Mouse (Mus musculus) embryo, embryonic 9.5 days (tissue): ENCODE measurements at regions not wholly inside any gene's neighbourhood (a gene's known extent, or its start where the extent isn't known, plus 50 kb on each side); places are given as distances from the start of the nearest gene placed in this dataset.

Source experiments
- DNase-seq: peaks from one replicate; pipeline ENCODE4 v3.0.0-alpha.2; 2017; ENCODE audit errors: extremely low spot score

DNA sequence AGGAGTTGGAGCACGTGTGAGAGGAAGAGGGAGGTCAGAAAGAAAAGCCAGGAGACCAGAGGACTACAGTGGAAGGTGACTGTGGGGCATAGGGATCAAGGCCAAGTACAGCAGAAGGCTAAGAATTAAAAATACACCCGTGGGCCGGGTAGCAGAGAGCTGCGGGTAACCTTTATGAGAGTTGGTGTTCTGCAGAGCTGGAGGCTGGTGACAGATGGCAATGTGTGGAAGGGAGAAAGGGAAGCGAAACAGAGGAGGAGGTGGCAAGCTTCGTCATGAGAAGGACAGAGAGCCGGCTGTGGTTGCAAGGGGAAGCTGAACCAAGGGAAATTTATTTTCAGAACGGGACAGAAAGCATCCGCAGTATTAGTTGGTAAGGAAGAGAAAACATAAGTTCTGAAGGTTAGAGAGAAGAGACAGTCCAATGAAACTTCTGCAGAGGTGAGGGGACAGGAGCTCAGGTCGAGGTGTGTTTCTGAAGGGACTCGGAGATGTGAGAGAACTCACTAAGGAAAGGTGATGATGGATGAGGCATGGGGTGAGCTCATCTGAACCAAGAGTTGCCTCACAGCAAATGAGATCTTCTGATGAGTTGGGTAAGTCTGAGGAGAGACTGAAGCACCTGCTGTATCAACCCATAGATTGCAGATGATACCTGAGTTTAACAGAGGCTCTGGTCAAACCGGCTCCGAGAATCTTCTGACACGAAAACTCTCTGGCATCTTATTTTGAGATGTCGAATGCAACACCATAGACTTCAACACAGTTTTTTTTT lies 200.6 kb downstream of the Gm10260 start:
- DNase-seq = no peak

DNA sequence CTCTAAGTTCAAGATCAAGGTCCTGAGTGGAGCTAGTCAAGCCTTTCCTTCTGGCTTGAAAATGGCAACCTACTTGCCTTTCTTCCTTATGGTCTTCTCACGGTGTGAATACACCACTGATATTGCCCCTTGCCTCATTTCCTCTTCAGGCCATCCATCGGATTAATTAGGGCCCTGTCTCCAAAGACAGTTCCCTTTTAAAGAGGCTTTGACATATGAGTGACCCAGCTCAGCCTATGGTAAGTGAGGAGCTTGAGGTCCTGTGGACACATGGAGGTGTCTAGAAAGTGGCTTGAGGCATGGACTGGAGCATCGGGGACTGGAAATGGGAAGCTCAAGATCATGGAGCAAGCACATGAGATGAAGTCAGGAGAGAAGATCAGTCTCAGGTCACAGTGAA lies 201.5 kb downstream of the Gm10260 start:
- no peak for DNase-seq

DNA sequence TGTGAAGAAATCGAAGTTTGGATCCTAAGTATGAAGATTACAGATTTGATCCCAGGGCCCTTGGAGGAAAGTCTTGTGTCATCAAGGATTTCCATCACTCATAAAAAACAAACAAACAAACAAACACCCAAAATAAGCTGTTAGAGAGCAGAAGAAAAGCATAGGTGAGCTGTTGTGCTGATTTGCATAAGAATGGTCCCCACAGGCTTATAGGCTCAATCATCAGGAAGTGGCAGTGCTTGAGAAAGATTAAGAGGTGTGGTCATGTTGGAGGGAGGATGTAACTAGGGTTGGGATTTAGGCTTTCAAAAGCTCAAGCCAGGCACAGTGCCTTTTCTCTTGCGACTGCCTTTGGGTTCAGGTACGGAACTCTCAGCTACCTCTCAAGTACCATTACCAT lies 205.1 kb downstream of the Gm10260 start:
- no peak for DNase-seq

DNA sequence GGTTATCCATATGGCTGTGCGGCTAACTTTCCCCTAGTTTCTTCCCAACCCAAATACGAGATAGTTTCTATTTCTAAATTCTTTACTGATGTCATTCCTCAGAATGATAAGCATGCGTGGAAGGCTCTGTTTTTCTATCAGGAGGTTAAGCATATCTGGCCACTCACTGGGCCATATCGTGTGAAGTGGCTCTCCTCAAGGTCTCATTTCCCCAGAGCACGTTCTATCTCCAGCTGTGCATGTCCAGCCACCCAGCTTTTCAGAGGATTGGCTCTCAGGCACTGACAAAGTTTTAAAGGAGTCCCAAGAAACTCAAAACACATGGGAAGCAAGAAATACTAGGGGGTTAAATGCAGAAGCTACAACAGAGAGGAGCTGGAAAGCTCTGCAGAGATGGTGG lies 205.8 kb downstream of the Gm10260 start:
- no peak for DNase-seq

DNA sequence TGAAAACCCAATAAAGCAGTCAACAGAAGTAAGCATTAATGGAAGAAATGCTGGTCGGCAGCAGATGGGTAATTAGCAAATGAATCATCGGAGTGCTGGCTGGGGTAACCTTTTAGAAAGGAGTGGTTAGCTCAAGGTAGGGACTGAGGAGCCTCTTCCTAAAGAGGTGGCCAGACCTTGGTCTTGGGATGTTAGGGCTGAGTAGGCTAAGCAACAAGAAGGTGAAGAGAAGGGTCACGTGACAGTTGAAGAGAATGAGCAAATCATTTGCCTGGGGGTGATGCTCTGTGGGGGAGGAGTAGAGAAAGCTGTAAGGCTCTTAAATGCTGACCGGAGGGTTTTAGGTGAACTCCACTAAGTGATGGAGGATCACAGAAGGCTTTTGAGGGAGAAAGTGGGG lies 208.2 kb downstream of the Gm10260 start:
- no peak for DNase-seq

DNA sequence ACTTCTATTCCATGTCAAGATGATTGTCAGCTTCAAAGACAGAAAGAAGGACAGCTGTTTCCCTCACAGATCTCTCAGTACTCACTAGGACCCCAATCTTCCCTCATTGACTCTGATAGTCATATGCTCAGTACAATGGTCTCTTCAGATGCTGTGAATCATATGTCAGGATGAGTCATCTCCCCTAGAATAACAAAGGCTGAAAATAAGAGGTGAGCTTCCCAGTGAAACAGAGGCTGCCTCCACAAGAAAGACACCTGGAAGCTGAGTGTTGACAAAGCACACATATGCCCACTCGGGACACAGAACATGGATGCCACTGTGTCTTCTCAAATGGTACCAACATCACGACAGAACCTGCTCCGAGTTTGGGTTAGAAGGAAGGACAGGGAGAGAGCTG lies 209.6 kb downstream of the Gm10260 start:
- no peak for DNase-seq

DNA sequence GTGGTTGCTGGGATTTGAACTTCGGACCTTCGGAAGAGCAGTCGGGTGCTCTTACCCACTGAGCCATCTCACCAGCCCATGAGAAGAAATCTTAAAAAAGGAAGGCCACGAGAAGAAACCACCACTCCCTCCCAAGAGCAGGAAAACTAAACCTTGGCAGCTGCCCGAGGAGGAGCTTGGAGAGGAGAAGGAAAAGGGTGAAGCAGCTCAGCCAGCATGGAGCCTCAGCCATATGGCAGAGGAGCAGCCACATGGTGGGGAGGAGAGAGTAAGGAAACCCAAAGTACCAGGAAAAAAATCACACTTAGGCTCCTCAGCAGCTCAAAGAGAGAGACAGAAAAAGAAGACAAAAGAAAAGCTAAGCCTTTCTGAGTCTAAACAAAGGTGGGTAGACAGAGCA lies 210.3 kb downstream of the Gm10260 start:
- DNase-seq = no peak

DNA sequence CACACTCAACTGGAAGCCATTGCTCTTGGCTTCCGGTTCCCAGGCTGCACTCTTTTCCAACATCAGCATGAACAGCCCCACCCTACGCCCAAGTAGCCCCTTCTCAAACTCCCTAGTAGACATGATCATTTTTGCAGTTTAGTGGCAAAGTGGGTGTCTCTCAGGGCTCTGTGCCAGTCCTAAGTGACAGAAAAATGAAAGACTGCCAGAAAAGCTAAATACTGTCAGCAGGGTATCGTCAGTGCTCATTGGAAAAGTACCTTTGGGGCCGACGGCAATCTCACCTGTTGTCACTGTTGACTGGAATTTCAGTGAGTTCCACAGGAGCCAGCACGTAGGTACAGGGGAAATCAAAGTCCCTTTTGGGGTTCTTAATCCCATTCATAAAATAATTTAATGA lies 211.0 kb downstream of the Gm10260 start:
- DNase-seq = no peak

DNA sequence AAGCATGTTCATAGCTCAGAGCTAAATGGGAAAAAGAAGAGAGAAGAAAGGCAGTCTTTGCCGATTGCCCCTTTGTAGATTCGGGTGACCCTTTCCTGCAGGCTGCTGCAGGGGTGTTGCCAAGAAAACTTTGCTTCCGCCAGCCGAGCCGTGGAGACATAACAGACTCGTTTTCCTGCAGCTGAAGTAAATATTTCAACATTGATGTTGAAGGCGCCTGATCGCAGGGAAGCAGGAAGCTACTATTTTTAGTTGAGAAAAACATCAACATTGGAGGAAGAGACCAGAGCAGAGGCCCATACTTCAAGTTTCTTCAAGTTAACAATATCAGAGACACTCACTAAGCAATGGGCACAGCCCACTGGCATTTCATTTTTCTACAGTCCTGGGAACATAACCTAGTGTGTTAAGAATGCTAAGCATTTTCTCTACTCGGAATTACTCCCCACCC lies 211.9 kb downstream of the Gm10260 start:
- DNase-seq = no peak

DNA sequence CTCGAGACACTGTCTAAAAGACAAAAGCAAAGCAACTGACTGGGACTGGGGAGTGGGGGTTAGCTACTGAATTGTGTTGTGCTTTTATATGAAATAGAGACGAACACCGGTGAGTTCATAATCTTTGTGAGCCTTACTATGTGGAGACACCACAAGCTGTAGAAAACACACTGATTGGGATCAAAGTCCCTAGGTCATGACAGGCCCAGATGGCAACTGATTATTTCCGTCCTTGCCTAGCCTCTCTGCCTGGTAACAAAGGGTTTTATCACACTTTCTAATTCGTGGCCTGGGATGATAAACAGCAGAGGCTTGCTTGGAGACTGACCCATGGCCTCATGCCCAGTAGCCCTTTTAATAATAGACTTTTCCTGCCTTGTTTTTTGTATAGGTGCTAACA lies 213.5 kb downstream of the Gm10260 start:
- DNase-seq = no peak

DNA sequence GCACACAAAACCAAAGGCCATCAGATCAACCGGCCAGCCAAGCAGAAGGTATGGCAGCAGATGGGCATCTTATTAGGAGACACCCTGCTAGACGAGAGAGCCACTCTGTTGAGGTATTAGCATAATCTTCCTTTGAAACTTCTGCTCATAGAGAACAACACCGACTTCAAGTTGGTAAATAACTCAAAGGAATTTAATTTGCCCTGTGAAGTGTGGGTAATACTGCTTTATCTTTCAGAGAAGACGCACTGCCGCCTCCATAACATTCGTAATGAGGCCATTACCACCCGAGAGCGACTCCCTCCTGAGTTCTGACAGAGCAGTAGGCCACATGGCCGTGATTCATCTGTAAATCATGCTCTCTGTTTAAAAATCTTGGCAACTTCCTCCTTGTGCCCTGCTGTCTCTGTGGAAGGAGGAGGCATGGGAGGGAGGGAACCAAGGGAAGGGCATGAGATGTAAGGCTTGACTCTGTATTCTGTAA lies 214.4 kb downstream of the Gm10260 start:
- DNase-seq = no peak

DNA sequence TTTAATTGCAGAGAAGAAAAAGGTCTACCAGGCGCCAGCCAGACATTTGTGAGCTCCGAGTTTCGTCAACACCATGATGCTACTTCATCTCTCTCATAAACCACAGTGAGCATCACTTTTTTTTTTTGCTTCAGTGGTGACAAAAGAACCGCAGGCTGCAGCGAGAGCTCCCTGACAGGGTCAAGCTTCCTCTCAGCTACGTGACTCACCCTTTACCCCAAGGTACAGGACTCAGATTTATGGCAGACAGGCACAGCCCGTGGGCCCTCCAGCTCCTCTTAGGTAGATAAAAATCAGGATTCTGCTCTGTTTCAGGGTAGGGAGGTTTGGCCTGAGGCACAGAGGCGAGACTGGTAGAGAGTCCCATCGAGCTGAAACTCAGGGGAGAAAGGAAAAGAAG lies 220.7 kb downstream of the Gm10260 start:
- DNase-seq = no peak

DNA sequence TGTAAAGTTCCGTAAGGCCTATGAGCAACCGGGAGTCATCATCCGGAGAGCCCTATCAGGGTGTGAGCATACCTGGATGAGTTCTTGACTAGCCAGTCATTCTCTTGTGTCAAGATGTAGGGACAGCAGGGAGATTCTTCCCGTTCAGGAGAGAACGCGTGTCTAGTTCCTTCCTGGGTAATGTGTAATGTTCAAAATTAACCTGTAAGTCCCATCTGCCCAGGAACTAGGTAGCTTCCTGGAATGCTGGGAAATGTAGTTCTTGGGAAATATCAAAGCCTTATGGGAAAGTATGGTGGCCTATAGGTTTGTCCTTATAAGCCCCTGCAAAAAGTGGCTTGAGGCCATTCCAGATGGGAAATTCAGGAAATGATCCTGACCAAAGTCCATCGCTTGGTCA lies 222.0 kb downstream of the Gm10260 start:
- no peak for DNase-seq

DNA sequence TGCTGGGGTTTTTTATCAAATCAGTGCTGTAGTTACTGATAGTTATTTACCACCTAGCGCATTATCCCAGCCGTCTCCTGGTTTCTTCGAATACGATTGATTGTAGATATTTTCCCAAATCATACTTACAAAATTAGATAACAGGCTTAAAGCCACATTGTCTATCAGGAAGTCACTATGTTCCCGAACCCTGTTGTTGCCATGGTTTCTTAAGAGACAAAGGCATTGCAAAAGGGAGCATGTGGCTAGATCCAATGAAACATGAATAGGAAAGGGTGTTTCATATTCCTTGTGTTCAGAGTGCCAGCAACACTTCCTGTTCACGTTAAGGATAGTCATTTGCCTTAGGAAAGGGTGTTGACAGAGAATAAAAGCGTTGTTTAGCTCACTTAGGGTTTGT lies 222.7 kb downstream of the Gm10260 start:
- no peak for DNase-seq

DNA sequence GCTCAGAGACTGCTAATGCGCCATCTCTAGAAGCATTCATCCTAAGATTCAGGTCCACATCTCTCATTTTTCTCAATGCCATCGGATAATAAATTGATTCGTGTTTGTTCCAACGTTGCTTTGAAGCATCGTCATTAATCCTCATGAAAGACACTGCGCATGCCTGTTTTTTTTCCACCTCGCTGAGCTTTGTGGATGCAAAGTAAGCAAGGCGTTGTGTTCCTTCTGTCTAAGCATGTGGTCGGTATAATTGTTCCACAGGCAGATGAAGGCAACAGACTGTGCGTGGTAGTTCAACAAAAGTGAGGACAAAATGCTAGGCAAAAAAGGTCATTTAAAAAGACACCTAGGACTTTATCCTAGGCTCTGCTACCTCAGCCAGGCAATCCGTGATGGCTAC lies 223.2 kb downstream of the Gm10260 start:
- no peak for DNase-seq

DNA sequence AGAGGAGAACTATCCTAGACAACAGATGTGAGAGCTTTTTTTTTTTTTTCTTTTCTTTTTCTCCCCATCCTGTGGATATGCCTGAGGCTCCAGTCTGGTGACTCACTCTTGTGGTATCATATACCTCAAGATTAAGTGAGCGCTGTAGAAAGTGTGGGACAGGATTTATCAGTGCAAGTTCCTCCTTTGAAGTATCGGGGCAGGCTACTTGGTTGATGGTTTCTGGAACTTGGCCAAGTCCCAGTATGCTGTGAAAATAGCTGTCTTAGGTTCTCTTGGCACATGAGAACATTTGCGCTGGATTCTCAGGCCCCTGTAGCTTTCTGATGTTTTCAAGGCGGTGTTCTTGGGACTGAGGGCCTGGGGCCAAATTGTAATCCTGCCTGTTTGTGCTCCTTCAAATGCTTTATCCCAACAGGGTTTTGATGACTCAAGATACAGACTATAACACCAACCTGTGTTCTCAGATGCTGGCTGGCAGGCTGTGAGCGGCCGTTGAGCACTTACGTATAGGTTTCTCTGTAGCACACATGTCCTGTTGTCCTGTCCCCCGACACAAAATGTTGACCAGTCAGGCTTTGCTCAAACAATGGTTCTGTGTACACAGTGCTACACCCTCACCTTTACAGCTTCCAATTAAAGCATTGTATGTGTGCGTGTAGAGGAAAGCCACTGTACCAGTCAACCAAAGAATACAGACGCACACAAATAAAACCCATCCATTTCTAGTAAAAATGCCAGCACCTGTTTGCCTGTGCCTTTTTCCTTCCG lies 226.4 kb downstream of the Gm10260 start:
- DNase-seq = no peak

DNA sequence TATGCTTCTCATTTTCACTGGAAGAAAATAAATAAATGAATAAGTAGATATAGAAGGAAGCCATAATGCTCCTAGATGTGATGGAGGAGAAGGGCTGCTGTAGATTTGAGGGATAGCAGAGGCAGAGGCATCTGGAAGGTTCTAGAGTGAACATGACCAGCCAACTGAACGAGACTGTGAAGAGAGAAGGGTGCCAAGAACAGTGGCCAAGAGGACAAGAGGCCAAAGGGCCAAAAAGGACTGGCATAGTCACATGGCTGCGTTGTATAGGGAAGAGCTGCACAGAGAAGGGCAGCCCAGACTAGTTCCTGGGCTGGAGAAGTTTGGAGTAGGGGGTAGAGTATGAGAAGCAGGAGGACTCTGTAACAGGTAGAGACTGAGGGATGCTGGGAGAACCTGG lies 229.3 kb downstream of the Gm10260 start:
- no peak for DNase-seq

DNA sequence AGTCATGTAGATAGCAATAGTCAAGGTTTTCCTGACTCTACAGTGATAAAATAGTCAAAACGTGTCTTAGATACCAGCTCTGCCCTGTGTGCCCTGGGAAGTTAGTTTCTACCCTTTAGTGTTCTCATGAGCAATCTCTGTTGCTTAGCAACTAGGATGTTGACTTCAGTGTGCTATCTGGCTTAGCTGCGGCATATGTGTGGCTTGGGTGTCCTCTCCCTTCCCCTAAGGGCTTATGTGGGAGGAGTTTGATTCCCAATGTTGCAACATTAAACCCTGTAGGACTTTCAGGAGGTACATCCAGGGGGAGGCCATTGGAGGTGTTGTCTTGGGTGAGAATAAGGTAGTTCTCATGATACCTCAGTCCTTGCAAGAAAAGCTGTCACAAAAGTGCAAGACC lies 229.9 kb downstream of the Gm10260 start:
- DNase-seq = no peak

DNA sequence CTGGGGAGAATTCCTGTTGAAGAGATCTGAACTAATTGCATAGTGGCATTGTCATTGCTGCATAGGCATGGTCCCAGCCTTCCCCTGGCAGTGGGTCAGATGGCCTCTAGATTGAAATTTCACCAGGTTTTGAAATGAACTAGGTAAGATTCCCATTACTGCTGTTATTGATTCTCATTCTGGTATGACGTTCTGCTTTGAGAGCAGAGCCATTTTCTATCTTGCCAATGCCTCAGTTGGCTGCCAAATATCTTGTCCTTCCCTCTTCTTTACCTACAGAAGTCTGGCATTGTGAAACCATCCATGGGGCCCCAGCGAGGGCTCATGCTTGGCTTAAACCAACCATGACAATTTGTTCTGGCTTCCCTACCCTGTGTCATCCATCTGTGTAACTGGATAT lies 232.5 kb downstream of the Gm10260 start:
- DNase-seq = no peak

DNA sequence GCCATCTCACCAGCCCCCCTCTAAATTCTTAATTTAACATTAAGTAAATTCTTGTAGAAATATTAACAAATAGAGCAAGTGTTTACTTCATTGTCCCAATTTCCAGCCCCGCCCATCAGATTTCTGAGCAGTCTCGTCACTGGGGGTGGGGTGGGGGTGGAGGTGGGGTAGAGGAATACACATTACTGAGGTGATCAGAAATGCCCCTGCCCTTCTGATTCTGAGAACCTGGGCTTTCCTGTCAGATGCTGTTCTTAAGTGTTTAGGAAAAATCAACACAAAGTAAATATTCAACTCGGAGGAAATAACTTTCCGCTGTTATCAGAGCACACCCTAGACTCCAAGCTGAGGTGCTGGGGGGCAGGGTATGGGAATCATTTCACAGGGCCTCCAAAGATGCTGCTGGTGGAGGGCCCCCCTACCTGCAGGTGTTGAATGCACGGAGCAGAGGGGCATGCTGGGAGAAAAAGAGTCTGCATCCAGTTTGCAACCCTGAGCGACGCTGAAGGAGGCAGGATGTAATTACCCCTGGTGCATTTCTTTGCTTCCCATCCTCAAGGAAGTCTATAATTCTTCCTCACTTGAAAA lies 235.5 kb downstream of the Gm10260 start:
- DNase-seq = no peak

DNA sequence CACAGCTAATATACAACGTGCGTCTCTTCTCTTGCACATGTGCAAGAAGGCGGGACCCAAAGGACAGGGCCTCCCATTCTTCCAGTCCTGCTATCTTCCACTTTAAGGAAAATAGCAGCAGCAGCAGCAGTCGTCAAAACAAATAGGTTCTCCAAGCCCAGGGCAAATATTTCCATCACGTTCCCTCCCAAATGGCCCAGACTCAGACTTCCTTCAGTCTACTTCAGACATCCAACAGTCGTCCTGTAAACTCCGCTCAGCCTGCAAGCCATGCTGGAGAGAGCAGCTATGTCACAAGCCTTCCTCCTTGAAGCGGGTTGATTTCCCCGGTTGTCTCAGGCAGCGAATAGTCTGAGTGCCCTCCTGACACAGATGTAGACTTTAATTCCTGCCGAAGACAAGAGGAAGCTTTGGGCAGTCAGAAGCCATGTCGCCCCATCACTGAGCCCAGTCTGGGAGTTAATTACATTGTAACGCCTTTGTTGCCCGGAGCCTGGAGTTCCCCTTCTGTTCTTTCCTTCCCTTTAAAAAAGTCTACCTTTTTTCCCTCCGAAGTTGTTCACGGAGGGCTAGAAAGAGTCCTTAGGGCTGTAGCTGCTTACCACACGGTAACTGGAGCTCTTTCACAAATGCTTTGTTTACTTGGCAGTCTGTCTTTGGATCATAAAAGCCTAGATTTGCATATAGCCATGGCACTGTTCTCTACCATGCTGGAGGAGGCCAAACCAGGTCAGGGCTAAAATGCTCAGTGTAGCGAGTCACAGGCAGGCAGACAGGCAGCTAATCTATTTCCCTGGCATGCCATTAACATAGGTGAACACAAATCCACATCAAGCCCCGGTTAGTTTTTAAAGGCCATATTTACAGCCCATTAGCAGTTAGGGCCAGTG lies 236.7 kb downstream of the Gm10260 start:
- DNase-seq = peak; percentile 41
